Mouse (Mus musculus) G1E-ER4 (cell line): Measurements from ENCODE around the gene Kctd11. TPM values are rescaled to one million over a fixed set of nuclear protein-coding genes. Genes with fewer than 3 reads are reported as not detected.

ENCODE experiments used
- GATA1 ChIP-seq: IDR thresholded peaks from one replicate; pipeline ENCODE4 v1.8.0; 2012; ENCODE audit warnings: low read length, inconsistent platforms
- polyA plus RNA-seq: library from polyadenylated mRNA; stranded (reverse); fragments of >175 nt; gene quantifications from 2 replicates; pipeline ENCODE4 v1.2.3, GENCODE M21; 2012

The Kctd11 gene
- polyA plus RNA-seq, 1 experiment, result 0.27 TPM

DNA sequence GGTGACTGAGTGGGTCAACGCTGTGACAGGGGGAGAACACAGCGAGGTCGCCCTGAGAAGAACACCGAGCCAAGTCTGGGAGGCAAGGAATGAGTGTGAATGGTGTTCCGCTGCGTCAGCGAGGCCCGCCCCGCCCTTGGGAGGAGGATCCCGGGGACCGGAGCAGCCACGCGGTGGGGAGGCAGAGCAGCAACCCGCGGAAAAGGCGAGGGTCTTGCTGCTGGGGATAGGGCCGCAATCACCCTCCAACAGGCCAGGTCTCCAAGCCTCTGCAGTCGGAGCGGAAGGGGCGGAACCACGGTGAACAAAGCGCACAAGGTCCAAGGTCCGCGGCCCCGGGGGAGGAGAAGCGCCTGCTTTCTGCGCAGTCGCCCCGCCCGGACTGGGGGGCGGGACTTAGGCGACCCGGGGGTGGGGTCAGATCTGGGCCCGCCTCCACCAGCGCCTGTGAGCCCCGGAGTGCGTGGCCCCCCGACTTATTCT lies 35.0 kb downstream of the Kctd11 start, which contains the start of gene Plscr3:
Gene Plscr3, plus strand, starts transcription at position 179 of the 483 bp plus-strand sequence.
- no peak for TF ChIP-seq GATA1

GRCm38 (mm10) chr11:69838714-69839104 lies 42.5 kb downstream of the Kctd11 start:
- no peak for TF ChIP-seq GATA1

GRCm38 (mm10) chr11:69837952-69838713 lies 43.1 kb downstream of the Kctd11 start, which contains the start of gene Tmem256:
Gene Tmem256, plus strand, starts transcription at chr11:69838514.
- TF ChIP-seq GATA1, result no peak

DNA sequence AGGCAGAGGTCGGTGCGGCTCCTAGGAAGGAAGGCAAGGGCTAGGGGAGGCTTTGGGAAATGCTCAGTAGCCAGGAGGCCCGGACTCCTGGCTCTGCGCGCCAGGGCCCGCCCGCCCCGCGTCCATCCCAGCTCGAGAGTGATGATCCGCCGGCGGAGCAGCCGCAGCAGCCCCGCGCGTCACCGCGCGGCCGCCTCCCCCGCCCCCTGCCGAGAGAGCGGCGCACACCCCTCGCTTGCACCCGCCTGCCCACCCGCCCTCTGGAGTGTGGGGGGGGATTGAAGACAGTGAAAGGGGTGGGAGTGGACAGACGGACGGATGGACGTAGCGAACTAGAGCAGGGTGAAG lies 43.6 kb downstream of the Kctd11 start, which contains the start of gene Nlgn2:
Gene Nlgn2, minus strand, starts transcription at position 181 of the 348 bp plus-strand sequence.
- no peak for TF ChIP-seq GATA1

DNA sequence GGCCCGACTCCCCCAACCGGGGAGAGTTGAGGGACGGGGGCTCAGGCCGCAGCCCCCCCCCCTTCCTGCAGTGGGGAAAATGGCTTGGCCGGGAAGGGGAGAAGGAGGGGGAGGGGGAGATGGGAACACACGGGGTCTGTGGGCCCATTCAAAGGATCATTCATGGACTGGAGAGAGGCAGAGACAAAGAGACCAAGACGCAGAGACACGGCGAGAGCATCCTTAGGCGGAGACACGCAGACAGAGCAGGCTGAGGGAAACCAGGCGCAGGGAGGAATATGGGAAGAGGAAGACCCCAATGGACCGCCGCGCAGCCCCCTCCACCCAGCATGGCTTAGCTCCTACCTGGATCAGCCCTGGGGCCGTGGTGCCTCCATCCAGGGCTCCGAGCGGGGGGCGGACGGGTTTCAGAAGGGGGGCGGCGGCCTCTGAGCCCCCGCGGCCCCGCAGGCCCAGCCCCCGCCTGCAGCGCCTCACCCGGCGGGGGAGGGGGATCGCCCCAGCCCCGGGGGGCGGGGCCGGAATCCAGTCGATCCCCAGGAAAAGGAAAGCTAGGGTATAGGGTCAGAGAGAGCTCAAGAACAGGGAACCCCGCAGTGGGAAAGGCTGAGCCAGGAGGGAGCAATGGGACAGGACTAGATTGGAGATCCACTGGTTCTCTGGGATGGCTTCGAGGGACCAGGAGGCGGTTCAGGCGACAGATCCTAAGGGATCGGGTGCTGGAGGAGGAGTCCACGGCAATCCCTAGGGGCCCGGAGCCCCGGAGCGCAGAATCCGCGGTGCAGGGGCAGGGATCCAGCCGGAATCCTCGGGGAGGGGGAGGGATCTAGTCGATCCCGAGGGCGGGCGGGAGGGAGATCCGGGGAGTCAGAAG lies 44.3 kb downstream of the Kctd11 start:
- TF ChIP-seq GATA1, result no peak

GRCm38 (mm10) chr11:69835966-69836335 lies 45.3 kb downstream of the Kctd11 start:
- no peak for TF ChIP-seq GATA1

DNA sequence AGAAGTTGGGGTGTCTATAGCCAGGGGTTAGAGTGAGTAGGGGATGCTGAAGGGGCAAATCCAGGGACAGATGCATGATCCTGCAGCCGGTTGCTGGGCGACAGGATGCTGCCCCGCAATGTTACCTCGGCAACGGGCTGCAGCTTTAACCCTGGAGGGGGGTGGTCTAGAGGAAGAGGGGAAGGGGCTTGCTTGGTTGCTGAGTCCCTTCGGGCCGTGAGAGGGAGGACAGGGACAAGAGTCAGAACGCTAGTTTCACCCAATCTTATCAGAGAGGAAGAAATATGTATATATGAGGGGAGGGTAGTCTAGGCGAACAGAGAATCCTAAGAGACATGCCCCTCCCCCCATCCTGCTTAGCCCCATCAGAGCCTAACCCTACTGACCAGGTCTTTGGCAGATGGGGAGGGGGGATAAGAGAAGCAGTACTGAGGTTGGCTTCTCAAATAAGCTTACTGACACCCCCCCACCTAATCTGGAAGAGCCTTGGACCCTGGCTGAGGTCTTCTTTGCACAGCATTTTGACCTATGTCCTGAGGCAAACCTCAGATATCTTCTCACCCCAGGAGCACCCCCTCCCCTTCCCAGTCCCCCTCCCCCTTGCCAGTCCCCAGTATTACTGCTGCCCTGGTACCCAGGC lies 45.8 kb downstream of the Kctd11 start:
- no peak for TF ChIP-seq GATA1

DNA sequence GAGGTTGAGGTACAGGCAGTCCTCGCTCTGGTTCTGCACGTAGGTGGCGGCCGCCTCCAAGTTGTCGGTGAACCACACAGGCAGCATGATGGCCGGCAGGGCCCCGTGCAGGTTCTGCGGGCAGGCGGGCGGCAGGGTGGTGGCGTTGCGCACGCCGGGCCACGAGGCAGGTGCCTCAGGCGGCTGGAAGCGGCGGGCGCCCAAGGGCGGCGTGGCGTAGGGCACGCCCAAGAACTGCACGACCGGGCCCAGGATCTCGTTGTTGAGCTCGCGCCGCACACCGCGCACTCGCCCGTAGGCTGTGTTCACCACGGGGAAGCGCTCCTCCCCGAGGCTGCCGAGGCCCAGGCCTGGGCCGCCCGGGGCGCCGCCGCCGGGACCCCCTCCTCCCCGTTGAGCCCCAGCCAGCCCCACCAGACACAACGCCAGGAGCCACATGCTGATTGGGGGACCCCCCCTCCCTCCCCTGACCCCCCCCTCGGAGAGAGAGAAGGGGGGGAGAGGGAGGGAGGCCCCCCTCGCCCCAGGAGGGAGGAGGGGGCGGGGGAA lies 47.1 kb downstream of the Kctd11 start:
- TF ChIP-seq GATA1, result no peak

DNA sequence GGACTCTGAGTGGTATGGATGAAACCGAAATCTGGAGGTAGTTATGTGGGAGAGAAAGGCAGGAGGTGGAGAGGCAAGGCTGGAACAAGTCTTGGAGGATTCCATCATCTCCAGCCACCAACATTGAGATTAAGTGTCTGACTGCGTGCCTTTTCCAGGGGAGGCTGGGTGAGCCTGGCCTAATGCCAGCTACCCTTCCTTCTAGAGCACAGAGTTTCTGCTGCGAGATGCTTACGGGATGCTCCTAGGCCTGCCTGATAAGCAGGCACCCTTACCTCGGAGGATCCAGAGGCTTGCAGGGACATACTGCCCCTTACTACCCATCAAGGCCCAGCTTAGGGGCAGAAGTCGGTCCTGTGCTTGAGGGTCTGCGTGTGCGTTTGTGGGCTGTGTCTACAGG lies 47.7 kb downstream of the Kctd11 start:
- TF ChIP-seq GATA1, result no peak

GRCm38 (mm10) chr11:69828832-69829231 lies 52.4 kb downstream of the Kctd11 start:
- no peak for TF ChIP-seq GATA1

Other genes with a start within 250 kb of the Kctd11 start
- gene Fxr2, start 248.4 kb downstream of the Kctd11 start, polyA plus RNA-seq, result 76.6 and 104 TPM in 2 replicates
- 0.30 and 0.49 TPM in 2 replicates for gene Sox15, start 226.1 kb downstream of the Kctd11 start, polyA plus RNA-seq
- gene Mpdu1, start 218.8 kb downstream of the Kctd11 start, polyA plus RNA-seq, result 24.4 and 30.0 TPM in 2 replicates
- gene Cd68, start 215.3 kb downstream of the Kctd11 start, polyA plus RNA-seq, result 1.1 and 1.2 TPM in 2 replicates
- 326 and 403 TPM in 2 replicates for gene Eif4a1, start 209.0 kb downstream of the Kctd11 start, polyA plus RNA-seq
- gene Senp3, start 199.3 kb downstream of the Kctd11 start, polyA plus RNA-seq, result 117 and 153 TPM in 2 replicates
- not detected in 2 replicates for gene Tnfsf13, start 195.6 kb downstream of the Kctd11 start, polyA plus RNA-seq
- not detected in 2 replicates for gene Tnfsf12, start 185.6 kb downstream of the Kctd11 start, polyA plus RNA-seq
- not detected in 2 replicates for gene Tnfsfm13, start 185.3 kb downstream of the Kctd11 start, polyA plus RNA-seq
- 65.1 and 65.3 TPM in 2 replicates for gene Polr2a, start 122.8 kb downstream of the Kctd11 start, polyA plus RNA-seq
- gene Slc35g3, start 119.4 kb downstream of the Kctd11 start, polyA plus RNA-seq, result not detected in 2 replicates
- 14.5 and 15.2 TPM in 2 replicates for gene Zbtb4, start 115.5 kb downstream of the Kctd11 start, polyA plus RNA-seq
- gene Chrnb1, start 85.5 kb downstream of the Kctd11 start, polyA plus RNA-seq, result 0.03 and 0.11 TPM in 2 replicates
- 0.39 and 0.53 TPM in 2 replicates for gene Fgf11, start 79.5 kb downstream of the Kctd11 start, polyA plus RNA-seq
- gene Tmem102, start 75.8 kb downstream of the Kctd11 start, polyA plus RNA-seq, result not detected in 2 replicates
- gene Gm39566, start 66.1 kb downstream of the Kctd11 start, polyA plus RNA-seq, result not detected in 2 replicates
- gene Spem2, start 62.9 kb downstream of the Kctd11 start, polyA plus RNA-seq, result not detected in 2 replicates
- gene Spem1, start 59.2 kb downstream of the Kctd11 start, polyA plus RNA-seq, result not detected in 2 replicates
- gene Nlgn2, start 43.6 kb downstream of the Kctd11 start, polyA plus RNA-seq, result 0.99 and 1.1 TPM in 2 replicates
- 404 and 460 TPM in 2 replicates for gene Tmem256, start 42.9 kb downstream of the Kctd11 start, polyA plus RNA-seq
- 43.0 and 56.9 TPM in 2 replicates for gene Plscr3, start 35.0 kb downstream of the Kctd11 start, polyA plus RNA-seq
- gene Tnk1, start 22.7 kb downstream of the Kctd11 start, polyA plus RNA-seq, result 0.09 and 0.91 TPM in 2 replicates
- not detected in 2 replicates for gene Tmem95, start 3.4 kb downstream of the Kctd11 start, polyA plus RNA-seq
- 107 and 119 TPM in 2 replicates for gene Acap1, start 14.1 kb upstream of the Kctd11 start, polyA plus RNA-seq
- gene 2810408A11Rik, start 19.6 kb upstream of the Kctd11 start, polyA plus RNA-seq, result 1.0 and 1.5 TPM in 2 replicates
- 83.2 and 85.5 TPM in 2 replicates for gene Neurl4, start 19.7 kb upstream of the Kctd11 start, polyA plus RNA-seq
- 246 and 266 TPM in 2 replicates for gene Gps2, start 32.5 kb upstream of the Kctd11 start, polyA plus RNA-seq
- 3,518 and 5,018 TPM in 2 replicates for gene Eif5a, start 40.6 kb upstream of the Kctd11 start, polyA plus RNA-seq
- gene Ybx2, start 54.4 kb upstream of the Kctd11 start, polyA plus RNA-seq, result 0.19 TPM in 1 of 2 replicates, not detected in the other
- 0.03 and 0.35 TPM in 2 replicates for gene Slc2a4, start 66.8 kb upstream of the Kctd11 start, polyA plus RNA-seq
- not detected in 2 replicates for gene Cldn7, start 83.4 kb upstream of the Kctd11 start, polyA plus RNA-seq
- 224 and 279 TPM in 2 replicates for gene Ctdnep1, start 99.8 kb upstream of the Kctd11 start, polyA plus RNA-seq
- gene Elp5, start 101.1 kb upstream of the Kctd11 start, polyA plus RNA-seq, result 7.7 and 13.2 TPM in 2 replicates
- gene Gabarap, start 109.7 kb upstream of the Kctd11 start, polyA plus RNA-seq, result 164 and 205 TPM in 2 replicates
- 92.5 and 117 TPM in 2 replicates for gene Phf23, start 114.4 kb upstream of the Kctd11 start, polyA plus RNA-seq
- 59.6 and 66.9 TPM in 2 replicates for gene Dvl2, start 119.2 kb upstream of the Kctd11 start, polyA plus RNA-seq
- gene Acadvl, start 134.0 kb upstream of the Kctd11 start, polyA plus RNA-seq, result 19.7 and 28.8 TPM in 2 replicates
- gene Dlg4, start 135.5 kb upstream of the Kctd11 start, polyA plus RNA-seq, result 7.4 and 7.6 TPM in 2 replicates
- gene Asgr1, start 172.7 kb upstream of the Kctd11 start, polyA plus RNA-seq, result not detected in 2 replicates
- not detected in 2 replicates for gene Asgr2, start 211.2 kb upstream of the Kctd11 start, polyA plus RNA-seq
- not detected in 2 replicates for gene Mgl2, start 248.9 kb upstream of the Kctd11 start, polyA plus RNA-seq